Comparison of ENCODE assay signal across 22 mouse cellular contexts in the genomic region with DNA sequence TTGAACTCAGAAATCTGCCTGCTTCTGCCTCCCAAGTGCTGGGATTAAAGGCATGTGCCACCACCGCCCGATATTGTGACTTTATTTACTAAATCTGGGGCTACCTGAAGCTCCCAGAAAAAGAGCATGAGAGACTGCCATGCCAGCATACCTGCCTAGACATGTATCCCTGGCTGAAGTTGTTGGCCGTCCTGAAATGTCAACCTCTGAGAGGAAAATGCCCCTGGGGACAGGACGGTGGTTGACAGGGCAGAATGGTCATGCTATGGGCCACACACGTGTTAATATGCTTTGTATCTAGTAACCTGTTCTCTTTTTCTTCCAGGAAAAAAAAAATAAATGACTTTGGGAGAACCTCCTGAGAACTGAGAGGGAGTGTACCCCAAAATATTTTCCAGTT. TPM values are rescaled to one million over a fixed set of nuclear protein-coding genes. Genes with fewer than 3 reads are reported as not detected.
A peak's percentile ranks its signal among the peaks of the same experiment; 100 is the strongest.
DNase-seq lines count a peak whose midpoint lies in the region; ATAC-seq lines count a peak whose summit lies in the region.
"Had no signal": no experiment of that assay in that cellular context is flagged by ENCODE, and none has a peak within 500 bp of the region (broad histone marks: within the 10 kb centered on the region; RNA-seq: fewer than 3 reads in every experiment).

No protein-coding gene starts in this region.

- 76% methylated on average over 5 of the region's 5 CpGs for WGBS in liver, embryonic 15.5 days (ENCODE audit: insufficient replicate concordance)
- 76% methylated on average over 5 of the region's 5 CpGs for WGBS in liver, embryonic 11.5 days
- 91% methylated on average over 5 of the region's 5 CpGs for WGBS in midbrain, embryonic 11.5 days
- WGBS in midbrain, embryonic 14.5 days: 86% methylated on average over 5 of the region's 5 CpGs

- no peak for DNase-seq in liver, embryonic 11.5 days (ENCODE audit: low spot score)
- peak; percentile 80 for DNase-seq in midbrain, embryonic 11.5 days (ENCODE audit: low spot score, missing footprints)
- DNase-seq in midbrain, embryonic 14.5 days: no peak
- DNase-seq in fat pad, adult 2 months (ENCODE audit: extremely low read depth, low read depth, low spot score): peak; percentile 56
- no peak for DNase-seq in urinary bladder, adult 18-20 months (ENCODE audit: low spot score in 2 of 2)
- DNase-seq: adrenal gland, adult 2 months; adrenal gland, adult 8-10 months; adrenal gland, postnatal 10 days; adrenal gland, postnatal 14 days; adrenal gland, postnatal 25 days; adrenal gland, postnatal 36 days; B cell, adult 2 months; cerebellum, adult 11 months; cerebellum, adult 11-12 months; cerebellum, adult 18-20 months had no signal

- H3K27me3 ChIP-seq in liver, embryonic 15.5 days: no peaks in the 10 kb centered on the region
- H3K27me3 ChIP-seq in liver, embryonic 11.5 days (replicated peaks; ENCODE audit: control insufficient read depth, insufficient read depth, low read length): no peaks in the 10 kb centered on the region
- H3K27me3 ChIP-seq in midbrain, embryonic 11.5 days (ENCODE audit: control insufficient read depth, insufficient read depth, low read length): no peaks in the 10 kb centered on the region
- H3K27me3 ChIP-seq in midbrain, embryonic 14.5 days (ENCODE audit: control insufficient read depth, insufficient read depth, low read length): no peaks in the 10 kb centered on the region
- H3K27me3 ChIP-seq: CH12.LX had no signal

- no peaks in the 10 kb centered on the region for H3K9me3 ChIP-seq in liver, embryonic 15.5 days (replicated peaks)
- H3K9me3 ChIP-seq in liver, embryonic 11.5 days (ENCODE audit: control insufficient read depth, low read length): no peaks in the 10 kb centered on the region
- no peaks in the 10 kb centered on the region for H3K9me3 ChIP-seq in midbrain, embryonic 11.5 days (ENCODE audit: control insufficient read depth, low read length)
- no peaks in the 10 kb centered on the region for H3K9me3 ChIP-seq in midbrain, embryonic 14.5 days (ENCODE audit: control insufficient read depth, low read length)
- H3K9me3 ChIP-seq: G1E had no signal

- 0 out of 2 replicates have a peak overlapping the region, but pooled peaks have one; percentile 14 for H3K27ac ChIP-seq in liver, embryonic 15.5 days (replicated peaks)
- H3K27ac ChIP-seq in liver, embryonic 11.5 days (ENCODE audit: low read depth, low read length): no peak overlapping the region
- H3K27ac ChIP-seq in midbrain, embryonic 11.5 days (ENCODE audit: low read depth, low read length): no peak overlapping the region
- no peak overlapping the region for H3K27ac ChIP-seq in midbrain, embryonic 14.5 days (replicated peaks; ENCODE audit: low read depth, low read length)

- ATAC-seq in liver, embryonic 15.5 days (ENCODE audit: insufficient read depth): no peak
- no peak for ATAC-seq in liver, embryonic 11.5 days (replicated peaks; ENCODE audit: low FRiP score)
- no peak for ATAC-seq in midbrain, embryonic 11.5 days (ENCODE audit: low FRiP score)
- ATAC-seq in midbrain, embryonic 14.5 days (ENCODE audit: low FRiP score, low TSS enrichment): no peak
- ATAC-seq: activated CD4-positive, CD25-positive, alpha-beta regulatory T cell, adult 4 months; CD4-positive, CD25-positive, alpha-beta regulatory T cell, adult 4 months; Patski had no signal

- no peak overlapping the region for H3K4me3 ChIP-seq in liver, embryonic 15.5 days (replicated peaks)
- H3K4me3 ChIP-seq in liver, embryonic 11.5 days (ENCODE audit: low read depth, low read length): no peak overlapping the region
- no peak overlapping the region for H3K4me3 ChIP-seq in midbrain, embryonic 11.5 days (ENCODE audit: low read depth, low read length)
- no peak overlapping the region for H3K4me3 ChIP-seq in midbrain, embryonic 14.5 days (replicated peaks; ENCODE audit: low read depth, low read length)

- no peak overlapping the region for H3K9ac ChIP-seq in liver, embryonic 15.5 days
- H3K9ac ChIP-seq in liver, embryonic 11.5 days (ENCODE audit: low read depth, low read length): no peak overlapping the region
- H3K9ac ChIP-seq in midbrain, embryonic 11.5 days (ENCODE audit: low read length): no peak overlapping the region
- no peak overlapping the region for H3K9ac ChIP-seq in midbrain, embryonic 14.5 days (replicated peaks; ENCODE audit: low read length)

- no peak overlapping the region for H3K4me2 ChIP-seq in liver, embryonic 15.5 days
- no peak overlapping the region for H3K4me2 ChIP-seq in liver, embryonic 11.5 days
- no peak overlapping the region for H3K4me2 ChIP-seq in midbrain, embryonic 11.5 days
- no peak overlapping the region for H3K4me2 ChIP-seq in midbrain, embryonic 14.5 days (ENCODE audit: low read length)

- H3K4me1 ChIP-seq in liver, embryonic 15.5 days (replicated peaks): peaks cover 32% of the 10 kb centered on the region
- peaks cover 12% of the 10 kb centered on the region for H3K4me1 ChIP-seq in liver, embryonic 11.5 days (replicated peaks; ENCODE audit: control insufficient read depth, insufficient read depth, low read length)
- H3K4me1 ChIP-seq in midbrain, embryonic 11.5 days (ENCODE audit: control insufficient read depth, insufficient read depth, low read length): no peaks in the 10 kb centered on the region
- no peaks in the 10 kb centered on the region for H3K4me1 ChIP-seq in midbrain, embryonic 14.5 days (ENCODE audit: control insufficient read depth, insufficient read depth, low read length)

- no peaks in the 10 kb centered on the region for H3K36me3 ChIP-seq in liver, embryonic 15.5 days (replicated peaks)
- no peaks in the 10 kb centered on the region for H3K36me3 ChIP-seq in liver, embryonic 11.5 days (ENCODE audit: control insufficient read depth, insufficient read depth, low read length)
- H3K36me3 ChIP-seq in midbrain, embryonic 11.5 days (ENCODE audit: control insufficient read depth, insufficient read depth, low read length): no peaks in the 10 kb centered on the region
- H3K36me3 ChIP-seq in midbrain, embryonic 14.5 days (ENCODE audit: control insufficient read depth, insufficient read depth, low read length): no peaks in the 10 kb centered on the region
- H3K36me3 ChIP-seq: G1E had no signal

RNA-seq across cellular contexts. Expression of a gene that starts 2.3 kb away (rescaled TPM):
- 0.13 TPM in 2 replicates for polyA plus RNA-seq in liver, embryonic 15.5 days (2015; fragmentation: Nextera tagmentation; extraction: Ambion mirVana)
- polyA plus RNA-seq in liver, embryonic 11.5 days (2014; fragmentation: Nextera tagmentation; extraction: Ambion mirVana): 0.10 and 0.16 TPM in 2 replicates
- polyA plus RNA-seq in midbrain, embryonic 11.5 days (2014; fragmentation: Nextera tagmentation; extraction: Ambion mirVana): 0.04 and 0.07 TPM in 2 replicates
- not detected in 2 replicates for polyA plus RNA-seq in midbrain, embryonic 14.5 days (2014; fragmentation: Nextera tagmentation; extraction: Ambion mirVana)
- polyA plus RNA-seq: activated CD4-positive, CD25-positive, alpha-beta regulatory T cell, adult 4 months; C2C12; CD4-positive, CD25-positive, alpha-beta regulatory T cell, adult 4 months; G1E; Patski had no signal

RNA-seq across cellular contexts. Expression of a gene that starts 14.4 kb away (rescaled TPM):
- 37.6 and 41.7 TPM in 2 replicates for polyA plus RNA-seq in liver, embryonic 15.5 days (2015; fragmentation: Nextera tagmentation; extraction: Ambion mirVana)
- polyA plus RNA-seq in liver, embryonic 11.5 days (2014; fragmentation: Nextera tagmentation; extraction: Ambion mirVana): 47.8 and 53.9 TPM in 2 replicates
- polyA plus RNA-seq in midbrain, embryonic 11.5 days (2014; fragmentation: Nextera tagmentation; extraction: Ambion mirVana): 47.6 and 49.6 TPM in 2 replicates
- 67.4 and 86.3 TPM in 2 replicates for polyA plus RNA-seq in midbrain, embryonic 14.5 days (2014; fragmentation: Nextera tagmentation; extraction: Ambion mirVana)

RNA-seq across cellular contexts. Expression of a gene that starts 15.3 kb away (rescaled TPM):
- 434 and 517 TPM in 2 replicates for polyA plus RNA-seq in liver, embryonic 15.5 days (2015; fragmentation: Nextera tagmentation; extraction: Ambion mirVana)
- polyA plus RNA-seq in liver, embryonic 11.5 days (2014; fragmentation: Nextera tagmentation; extraction: Ambion mirVana): 1,252 and 1,388 TPM in 2 replicates
- polyA plus RNA-seq in midbrain, embryonic 11.5 days (2014; fragmentation: Nextera tagmentation; extraction: Ambion mirVana): 841 and 881 TPM in 2 replicates
- 670 and 732 TPM in 2 replicates for polyA plus RNA-seq in midbrain, embryonic 14.5 days (2014; fragmentation: Nextera tagmentation; extraction: Ambion mirVana)

RNA-seq across cellular contexts. Expression of a gene that starts 40.8 kb away (rescaled TPM):
- not detected in 2 replicates for polyA plus RNA-seq in liver, embryonic 15.5 days (2015; fragmentation: Nextera tagmentation; extraction: Ambion mirVana)
- polyA plus RNA-seq in liver, embryonic 11.5 days (2014; fragmentation: Nextera tagmentation; extraction: Ambion mirVana): not detected in 2 replicates
- polyA plus RNA-seq in midbrain, embryonic 11.5 days (2014; fragmentation: Nextera tagmentation; extraction: Ambion mirVana): not detected in 2 replicates
- polyA plus RNA-seq in midbrain, embryonic 14.5 days (2014; fragmentation: Nextera tagmentation; extraction: Ambion mirVana): 0.53 and 1.1 TPM in 2 replicates
- polyA plus RNA-seq: activated CD4-positive, CD25-positive, alpha-beta regulatory T cell, adult 4 months; adrenal gland, adult 2 months; C2C12; CD4-positive, CD25-positive, alpha-beta regulatory T cell, adult 4 months; G1E; Patski had no signal

Comparison
In these comparisons a context has a peak if more than half of its experiments do, and no peak if none do; other contexts are left out.
1. DNase-seq: peak in midbrain, embryonic 11.5 days (single experiment) and fat pad, adult 2 months (single experiment); none in liver, embryonic 11.5 days (single experiment), midbrain, embryonic 14.5 days (single experiment) and urinary bladder, adult 18-20 months (0 of 2).